Mouse (Mus musculus) ES-Bruce4 (cell line): ENCODE measurements around the gene Txlna.

Experiments
- CTCF ChIP-seq: IDR thresholded peaks from one replicate; pipeline ENCODE4 v1.8.1; 2011; ENCODE audit warnings: low read depth, low read length
- EP300 ChIP-seq: IDR thresholded peaks from 2 replicates; pipeline ENCODE4 v1.6.1; 2011; ENCODE audit warnings: low read depth, low read length; ENCODE audit not compliant: insufficient read depth

GRCm38 (mm10) chr4:129623681-129624091 is 17.2 kb downstream of the Txlna start, which contains the start of gene Ccdc28b:
- TF ChIP-seq EP300, result no peak
- TF ChIP-seq CTCF, result no peak
